Mouse (Mus musculus): ENCODE measurements around the gene Pcbp1.
A peak's percentile ranks its signal among the peaks of the same experiment; 100 is the strongest.

Pcbp1 gene

DNA sequence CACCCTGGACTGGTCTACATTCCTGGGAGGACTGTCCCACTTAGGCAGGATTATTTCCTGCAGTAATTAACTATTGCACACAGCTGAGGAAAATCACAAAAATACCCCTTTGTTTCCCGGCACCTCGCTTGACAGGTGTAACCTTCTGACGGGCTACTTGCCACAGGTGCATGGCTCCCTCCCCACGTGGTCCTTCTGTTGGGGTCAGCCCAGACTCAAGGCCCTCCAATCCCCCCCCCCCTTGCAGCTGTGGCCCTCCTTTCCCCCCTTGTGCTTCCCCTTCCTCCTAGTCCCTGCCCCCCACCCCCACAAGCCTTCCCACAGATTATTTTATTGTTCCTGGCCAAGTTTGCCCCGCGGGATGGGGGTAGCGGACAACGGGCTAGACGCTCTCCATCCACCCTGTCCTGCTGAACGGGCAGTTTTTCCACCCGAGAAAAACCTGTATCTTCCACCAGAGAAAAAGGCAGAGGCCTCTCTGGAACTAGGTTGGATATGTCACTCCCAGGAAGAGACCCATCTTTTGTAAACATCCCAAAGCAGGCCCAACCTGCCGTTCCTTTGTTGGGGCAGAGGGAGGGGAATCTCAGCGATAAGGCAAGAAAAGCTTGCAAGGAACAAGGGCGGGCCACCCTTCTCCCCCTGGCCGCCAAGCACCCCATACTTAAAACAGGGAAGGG is 2.2 kb downstream of the Pcbp1 start:
- peak; percentile 30 to 33 for DNase-seq

GRCm38 (mm10) chr6:86523242-86523754 is 2.8 kb downstream of the Pcbp1 start:
- no peak for DNase-seq

- DNase-seq = no peak
Measured at GRCm38 (mm10) chr6:86522001-86522911, 3.9 kb downstream of the Pcbp1 start.

GRCm38 (mm10) chr6:86519767-86520345 is 6.3 kb downstream of the Pcbp1 start:
- no peak for DNase-seq

DNA sequence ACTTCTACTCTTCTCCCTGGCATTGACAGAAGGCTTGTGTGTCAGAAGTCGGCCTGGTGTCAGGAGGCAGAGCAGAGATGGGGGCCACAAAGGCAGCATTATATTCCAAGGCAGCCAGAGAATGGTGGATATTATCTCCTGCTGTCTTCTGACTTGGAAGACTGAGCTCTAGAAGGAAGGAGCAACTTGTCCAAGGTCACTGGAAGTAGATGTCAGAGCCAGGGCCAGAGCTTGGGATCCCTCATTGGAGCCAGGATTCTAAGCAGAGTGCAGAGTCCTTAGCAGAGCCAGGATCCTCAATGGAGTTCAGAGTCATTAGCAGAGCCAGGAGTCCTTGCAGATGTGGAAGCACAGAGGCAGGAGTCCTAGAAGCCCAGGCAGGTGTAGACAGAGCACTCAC is 10.1 kb downstream of the Pcbp1 start:
- no peak for DNase-seq

GRCm38 (mm10) chr6:86513296-86513695 is 12.8 kb downstream of the Pcbp1 start:
- no peak for DNase-seq

GRCm38 (mm10) chr6:86510979-86511378 is 15.1 kb downstream of the Pcbp1 start:
- no peak for DNase-seq

DNA sequence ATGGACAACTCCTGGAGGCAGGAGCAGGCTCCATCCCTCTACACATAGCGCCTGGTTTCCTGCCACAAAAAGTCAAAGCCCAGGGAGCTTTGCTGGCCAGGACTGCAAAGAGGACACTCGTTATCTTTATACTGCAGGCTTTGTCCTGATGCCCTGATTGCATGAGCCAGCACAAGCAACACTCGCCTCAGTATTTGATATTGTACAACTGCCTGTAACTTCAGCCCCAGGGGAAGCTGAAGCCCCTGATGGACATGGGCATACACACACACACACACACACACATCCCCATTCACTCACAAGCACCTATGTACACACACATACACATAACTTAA is 16.3 kb downstream of the Pcbp1 start:
- DNase-seq = no peak

GRCm38 (mm10) chr6:86509194-86509865 is 16.8 kb downstream of the Pcbp1 start:
- no peak for DNase-seq

DNA sequence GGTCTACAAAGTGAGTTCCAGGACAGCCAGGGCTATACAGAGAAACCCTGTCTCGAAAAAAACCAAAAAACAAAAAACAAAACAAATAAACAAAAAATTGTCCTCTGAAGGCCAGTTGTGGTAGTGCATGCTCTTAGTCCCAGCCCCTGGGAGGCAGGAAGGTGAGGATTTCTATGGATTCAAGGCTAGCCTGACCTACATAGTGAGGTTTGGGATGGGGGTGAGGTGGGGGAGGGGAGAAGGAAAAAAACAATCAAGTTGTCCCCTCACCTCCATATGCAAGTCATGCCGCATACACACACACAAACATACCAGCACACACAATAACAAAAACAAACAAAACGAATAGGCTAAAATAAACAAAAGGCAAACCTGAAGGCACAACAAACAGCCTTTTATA is 17.4 kb downstream of the Pcbp1 start:
- no peak for DNase-seq

GRCm38 (mm10) chr6:86507116-86507515 is 19.0 kb downstream of the Pcbp1 start:
- DNase-seq = no peak

- DNase-seq = no peak
Measured at GRCm38 (mm10) chr6:86506309-86506708, 19.8 kb downstream of the Pcbp1 start.

GRCm38 (mm10) chr6:86505671-86506070 is 20.4 kb downstream of the Pcbp1 start:
- peak in 1 of 2 experiments; percentile 46 for DNase-seq

GRCm38 (mm10) chr6:86503513-86503912 is 22.6 kb downstream of the Pcbp1 start:
- DNase-seq = no peak

GRCm38 (mm10) chr6:86499571-86500109 is 26.5 kb downstream of the Pcbp1 start:
- no peak for DNase-seq

DNA sequence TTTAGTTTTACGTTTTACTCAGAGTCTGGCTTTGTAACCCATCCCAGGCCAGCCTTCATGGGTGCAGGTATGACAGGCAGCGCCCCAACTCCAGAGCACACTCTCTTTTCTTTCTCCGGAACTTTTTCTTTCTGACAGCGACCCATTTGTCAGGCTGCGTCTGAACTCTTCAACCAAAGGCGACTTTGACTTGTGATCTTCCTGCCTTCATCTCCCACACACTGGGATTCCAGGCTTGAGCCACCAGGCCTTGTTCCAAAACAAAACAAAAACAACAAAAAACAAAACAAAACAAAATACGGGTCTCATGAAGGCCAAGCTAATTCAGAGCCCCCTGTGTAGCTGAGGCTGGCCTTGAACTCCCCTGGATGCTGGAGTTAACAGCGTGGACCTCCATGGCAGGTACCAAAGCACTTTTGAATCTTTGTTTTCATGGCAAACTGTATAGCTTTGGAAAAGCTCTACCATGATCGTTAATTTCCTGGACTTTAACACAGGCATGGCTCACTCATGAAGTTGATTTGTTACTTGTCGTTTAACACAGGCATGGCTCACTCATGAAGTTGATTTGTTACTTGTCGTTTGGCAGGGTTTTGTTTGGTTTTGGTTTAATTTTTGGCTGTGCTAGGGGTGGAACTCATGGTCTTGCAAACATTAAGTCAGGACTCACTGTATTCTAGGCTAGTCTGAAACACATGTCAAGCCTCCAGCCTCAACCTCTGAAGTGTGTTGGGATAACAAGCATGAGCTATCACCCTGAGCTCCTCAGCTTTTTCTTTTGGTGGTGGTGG is 28.0 kb downstream of the Pcbp1 start:
- no peak for DNase-seq

- no peak for DNase-seq
Measured at GRCm38 (mm10) chr6:86497071-86497815, 28.9 kb downstream of the Pcbp1 start.

DNA sequence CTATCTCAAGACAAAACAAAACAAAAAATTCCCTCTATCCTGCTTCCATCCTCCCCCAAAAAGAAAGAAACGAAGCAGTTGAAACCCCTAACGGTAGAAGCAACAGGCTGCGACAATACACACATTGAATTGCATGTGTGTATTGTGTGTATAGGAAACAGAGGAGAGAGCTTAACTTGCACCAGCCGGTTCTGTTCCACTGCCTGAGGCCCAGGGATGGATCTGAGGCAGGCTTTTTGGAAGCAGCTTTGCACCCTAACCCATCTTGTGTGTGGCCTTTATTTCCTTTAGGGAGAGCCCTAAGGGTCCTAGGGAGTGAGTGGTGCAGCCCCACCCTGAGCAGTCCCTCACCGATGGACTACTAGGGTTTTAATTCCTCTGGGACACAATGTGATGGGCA is 29.5 kb downstream of the Pcbp1 start:
- no peak for DNase-seq

DNA sequence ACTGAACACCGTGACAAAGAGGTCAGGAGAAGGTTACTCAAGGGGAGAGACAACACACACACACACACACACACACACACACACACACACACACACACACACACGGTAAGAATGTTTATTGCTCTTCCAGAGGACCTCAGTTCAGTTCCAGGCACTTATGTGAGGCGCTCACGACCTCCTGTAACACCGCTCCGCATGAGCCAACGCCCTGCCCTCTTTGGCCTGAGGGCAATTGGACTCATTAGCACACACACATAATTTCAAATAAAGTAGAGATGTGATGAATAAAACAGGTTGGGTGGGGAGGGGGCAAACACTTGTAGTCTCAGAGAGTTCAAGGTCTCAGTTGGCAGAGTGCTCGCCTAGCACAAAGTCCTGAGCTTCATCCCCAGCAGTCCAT is 30.0 kb downstream of the Pcbp1 start:
- no peak for DNase-seq

DNA sequence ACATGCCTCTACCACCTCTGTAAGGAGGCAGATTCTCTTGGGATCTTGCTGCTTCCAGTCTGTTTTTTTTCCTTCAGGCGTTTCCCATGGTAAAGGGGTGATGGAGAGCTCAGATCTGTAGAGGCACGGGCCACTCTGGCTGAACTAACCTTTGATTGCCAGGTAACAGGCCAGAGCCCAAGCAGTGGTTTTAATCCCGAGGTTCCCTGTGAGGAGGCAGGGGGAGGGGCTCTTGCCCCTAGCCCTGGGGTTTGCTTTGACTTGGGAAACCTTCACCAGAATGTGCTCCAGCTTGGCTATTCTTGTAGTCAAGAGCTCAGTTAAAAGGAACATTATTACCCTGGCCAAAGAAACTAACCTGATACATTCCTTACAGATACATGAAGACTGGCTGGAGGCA is 30.5 kb downstream of the Pcbp1 start:
- DNase-seq = no peak

GRCm38 (mm10) chr6:86494767-86495166 is 31.4 kb downstream of the Pcbp1 start:
- DNase-seq = no peak

All from cerebellum, postnatal 25 days (tissue).